Mouse (Mus musculus) R1 (cell line): Measurements from ENCODE around the gene Ubald2.
"Not testable (repeated sequence)": the region's sequence is repeated elsewhere in the genome, so short reads cannot be mapped to it uniquely, and the experiment has no call there.

Source experiments
- DNase-seq: peaks from one replicate; pipeline ENCODE4 v3.0.0-alpha.2; 2018; ENCODE audit warnings: low read depth, low spot score

The Ubald2 gene

DNA sequence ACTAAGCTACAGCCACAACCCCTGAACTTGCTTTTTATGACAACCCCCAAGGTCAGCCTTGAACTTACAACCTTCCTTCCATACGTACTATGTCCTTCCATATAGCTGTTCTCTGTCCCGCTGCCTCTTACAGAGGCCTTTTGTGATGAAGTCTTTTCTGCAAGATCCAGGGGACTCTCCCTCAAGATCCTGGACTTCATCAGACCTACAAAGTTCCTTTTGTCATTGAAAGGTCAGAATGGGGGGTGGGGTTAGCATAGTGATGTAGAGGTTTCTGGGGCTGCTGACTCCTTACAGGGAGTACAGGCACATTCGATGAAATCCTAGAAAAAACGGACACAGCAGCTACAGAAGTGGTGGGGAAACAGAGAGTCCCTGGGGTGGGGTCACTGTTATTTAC lies 25.9 kb downstream of the Ubald2 start:
- peak; percentile 70 for DNase-seq

DNA sequence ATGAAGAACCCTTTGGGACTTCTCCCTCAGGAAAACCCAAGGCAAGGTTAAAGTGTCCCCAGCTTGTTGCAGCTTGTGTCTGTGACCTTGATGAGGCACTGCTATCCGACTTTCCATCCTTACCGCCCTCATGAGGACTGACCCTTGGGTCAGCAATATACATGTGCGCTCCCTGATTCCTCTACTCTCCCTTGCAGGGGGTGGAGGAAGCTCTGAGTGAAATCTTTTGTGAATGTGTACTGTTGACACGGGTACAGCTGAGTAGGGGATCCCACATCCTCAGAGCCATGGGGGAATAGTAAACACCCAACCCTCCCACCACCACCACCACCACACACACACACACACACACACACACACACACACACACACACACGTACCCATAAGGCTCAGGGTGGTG lies 29.4 kb downstream of the Ubald2 start:
- DNase-seq = no peak

- peak; percentile 89 for DNase-seq
Observed at GRCm38 (mm10) chr11:116463833-116464232, 29.9 kb downstream of the Ubald2 start.

- DNase-seq = no peak
Observed at GRCm38 (mm10) chr11:116466141-116466540, 32.2 kb downstream of the Ubald2 start, which contains the start of gene Qrich2. Gene Qrich2 (minus strand): TSS chr11:116466241.

GRCm38 (mm10) chr11:116468338-116468737 lies 34.4 kb downstream of the Ubald2 start:
- DNase-seq = not testable (repeated sequence)

DNA sequence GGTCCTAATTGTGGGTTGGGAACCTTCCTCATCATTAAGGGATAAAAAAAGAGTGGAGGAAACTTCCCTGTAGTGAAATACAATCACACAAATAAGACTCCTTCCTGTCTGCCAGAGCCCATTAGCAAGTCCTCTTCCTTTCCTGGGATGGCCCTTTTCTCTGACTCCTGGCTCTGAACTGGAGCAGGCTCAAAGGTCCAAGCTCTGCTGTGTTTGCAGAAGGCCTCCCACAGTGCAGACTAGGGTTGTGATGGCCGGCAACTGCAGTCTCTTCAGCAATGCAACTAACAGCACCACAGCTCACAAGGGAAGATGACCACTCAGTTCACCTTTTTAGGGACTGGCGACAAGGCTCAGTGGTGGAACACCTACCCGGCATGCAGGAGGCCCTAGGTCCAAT lies 36.4 kb downstream of the Ubald2 start:
- no peak for DNase-seq

- DNase-seq = no peak
Observed at GRCm38 (mm10) chr11:116470896-116471295, 37.0 kb downstream of the Ubald2 start.

DNA sequence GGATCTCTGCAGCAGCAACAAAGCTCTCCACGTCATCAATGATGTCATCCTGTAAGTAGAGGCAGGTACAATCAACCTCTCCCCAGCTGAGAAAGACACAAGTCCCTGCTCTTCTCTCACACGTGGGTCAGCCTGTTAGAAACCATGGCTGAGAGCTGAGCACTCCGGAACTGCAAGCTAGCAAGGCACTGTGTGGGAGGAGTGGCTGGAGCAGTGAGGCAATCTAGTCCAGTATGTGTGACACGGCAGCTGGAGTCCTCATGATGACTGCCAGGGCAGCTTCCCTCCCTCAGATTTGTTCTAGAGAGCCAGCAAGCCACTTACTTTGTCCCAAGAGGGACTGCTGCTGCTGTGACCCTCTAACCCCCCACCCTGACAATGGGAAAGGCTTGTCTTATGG lies 38.4 kb downstream of the Ubald2 start:
- DNase-seq = no peak

- peak; percentile 55 for DNase-seq
Observed at GRCm38 (mm10) chr11:116476041-116476440, 42.1 kb downstream of the Ubald2 start.

- no peak for DNase-seq
Observed at GRCm38 (mm10) chr11:116476696-116477095, 42.8 kb downstream of the Ubald2 start.

DNA sequence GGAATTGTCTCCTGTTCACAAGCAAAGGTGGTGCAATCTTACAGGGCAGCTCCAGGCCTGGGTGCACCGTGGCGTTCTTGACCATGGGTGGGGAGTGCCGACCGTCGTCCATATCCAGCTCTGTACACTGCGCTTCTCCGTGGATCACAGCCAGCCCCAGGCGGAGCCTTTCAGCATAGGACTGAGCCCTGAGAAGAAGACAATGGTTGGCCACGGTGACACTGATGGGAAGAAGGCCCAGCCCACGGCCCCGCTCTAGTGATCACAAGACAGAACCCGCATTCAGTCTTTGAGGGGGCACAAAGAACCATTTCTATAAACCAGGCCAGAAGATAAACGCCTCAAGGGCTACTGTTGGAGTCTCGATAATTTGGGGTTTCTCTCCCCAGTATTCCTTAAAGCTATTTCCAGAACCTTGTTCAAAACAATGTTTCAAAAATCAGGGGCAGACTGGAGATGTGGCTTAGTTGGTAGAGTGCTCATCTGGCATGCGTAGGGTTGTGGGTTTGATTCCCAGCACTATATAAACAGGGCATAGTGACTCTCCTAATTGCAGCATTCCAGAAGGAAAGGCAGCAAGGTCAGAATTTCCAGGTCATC lies 43.4 kb downstream of the Ubald2 start:
- DNase-seq = no peak

- DNase-seq = no peak
Observed at GRCm38 (mm10) chr11:116478978-116479377, 45.1 kb downstream of the Ubald2 start.

GRCm38 (mm10) chr11:116479832-116480231 lies 45.9 kb downstream of the Ubald2 start:
- DNase-seq = no peak

GRCm38 (mm10) chr11:116480975-116481374 lies 47.1 kb downstream of the Ubald2 start:
- DNase-seq = no peak

DNA sequence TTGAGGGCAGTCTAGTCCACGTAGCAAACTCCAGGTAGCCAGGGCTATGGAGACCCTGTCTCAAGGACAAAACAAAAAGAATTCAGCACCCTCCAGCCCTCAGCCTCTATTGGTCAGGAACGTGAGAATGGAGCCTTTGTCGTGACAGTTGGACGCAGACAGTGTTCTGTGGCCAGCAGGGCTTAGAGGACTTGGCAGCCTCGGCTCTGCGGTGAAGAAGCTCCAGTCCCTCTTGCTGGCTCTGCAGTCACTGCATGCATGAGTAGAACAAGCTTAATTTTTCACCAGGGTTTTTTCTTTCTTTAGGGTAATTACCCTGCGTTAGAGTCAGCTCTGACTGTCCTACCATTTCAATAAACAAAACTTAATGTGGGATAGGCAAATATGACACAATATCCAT lies 47.9 kb downstream of the Ubald2 start:
- DNase-seq = no peak

DNA sequence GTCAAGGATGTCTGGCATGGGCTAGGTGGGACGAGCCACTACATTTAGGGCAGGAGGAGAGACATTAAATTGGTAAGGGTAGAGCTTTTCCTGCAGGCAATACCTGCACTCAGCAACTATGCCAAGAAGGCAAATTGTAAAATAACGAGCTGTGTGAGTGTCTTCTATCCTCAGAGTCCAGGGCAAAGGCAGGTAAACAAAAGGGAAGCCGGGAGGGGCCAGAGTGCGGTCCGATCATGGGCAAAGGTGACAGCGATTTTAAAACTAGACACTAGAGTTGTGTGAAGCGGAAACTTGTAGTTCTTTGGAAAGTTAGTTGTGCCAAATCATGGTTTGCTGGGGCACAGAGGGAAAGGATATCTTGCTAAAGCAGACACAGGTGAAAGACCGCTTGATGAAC lies 50.4 kb downstream of the Ubald2 start:
- DNase-seq = no peak

- DNase-seq = peak; percentile 78
Observed at GRCm38 (mm10) chr11:116488207-116488606, 54.3 kb downstream of the Ubald2 start.
